Mouse (Mus musculus) midbrain, postnatal 0 days (tissue): Measurements from ENCODE around the gene Arhgap19. TPM values are rescaled to one million over a fixed set of nuclear protein-coding genes. Genes with fewer than 3 reads are reported as not detected.

Experiments used
- ATAC-seq: fragments of 200-750 bp; cut with Nextera tagmentation; 2 replicates; pipeline ENCODE4 v1.8.0; 2017; ENCODE audit warnings: moderate number of reproducible peaks, mild to moderate bottlenecking, moderate TSS enrichment, moderate library complexity; ENCODE audit not compliant: low FRiP score
- DNase-seq: peaks from one replicate; pipeline ENCODE4 v3.0.0-alpha.2; 2015; ENCODE audit warnings: low spot score
- H3K27ac ChIP-seq: fragments of 300-500 bp; sonication (generic); 2 replicates; pipeline ENCODE4 v1.5.1; 2014; ENCODE audit warnings: low read depth, mild to moderate bottlenecking, low read length, mixed read lengths
- H3K27me3 ChIP-seq: fragments of 300-500 bp; sonication (generic); 2 replicates; pipeline ENCODE4 v1.6.1; 2014; ENCODE audit warnings: low read length, control low read depth, mixed read lengths; ENCODE audit not compliant: insufficient read depth
- H3K36me3 ChIP-seq: fragments of 300-500 bp; sonication (generic); 2 replicates; pipeline ENCODE4 v1.6.1; 2014; ENCODE audit warnings: low read length, control low read depth, mixed read lengths; ENCODE audit not compliant: insufficient read depth
- H3K4me1 ChIP-seq: fragments of 300-500 bp; sonication (generic); 2 replicates; pipeline ENCODE4 v1.6.1; 2014; ENCODE audit warnings: mild to moderate bottlenecking, control low read depth, antibody characterized with exemption, low read length, mixed read lengths; ENCODE audit not compliant: insufficient read depth
- H3K4me2 ChIP-seq: fragments of 300-500 bp; sonication (generic); 2 replicates; pipeline ENCODE4 v1.6.1; 2014; ENCODE audit warnings: low read depth, mild to moderate bottlenecking, low read length, mixed read lengths; ENCODE audit not compliant: poor library complexity, severe bottlenecking
- H3K4me3 ChIP-seq: fragments of 300-500 bp; sonication (generic); 2 replicates; pipeline ENCODE4 v1.5.1; 2014; ENCODE audit warnings: low read depth, mild to moderate bottlenecking, low read length, moderate library complexity
- H3K9ac ChIP-seq: fragments of 300-500 bp; sonication (generic); replicated peaks from 2 replicates; pipeline ENCODE4 v1.6.1; 2014; ENCODE audit warnings: mild to moderate bottlenecking, low read length, moderate library complexity, mixed read lengths; ENCODE audit not compliant: poor library complexity, severe bottlenecking
- H3K9me3 ChIP-seq: fragments of 300-500 bp; sonication (generic); 2 replicates; pipeline ENCODE4 v1.6.1; 2016; ENCODE audit warnings: low read length, control low read depth
- CTCF ChIP-seq: IDR thresholded peaks from 2 replicates; pipeline ENCODE4 v1.5.1; 2016; ENCODE audit warnings: antibody characterized with exemption, mild to moderate bottlenecking
- WGBS: fragments of 180-500 bp; shearing (Covaris S2); extraction: QIAGEN DNeasy Blood & Tissue Kit; methylation state at CpG from one replicate; pipeline ENCODE4 v1.1.7; 2014; 5-methylcytosine and 5-hydroxymethylcytosine counted together
- polyA plus RNA-seq: library from polyadenylated mRNA; unstranded; fragments of >200 nt; fragmentation: Nextera tagmentation; extraction: Ambion mirVana; gene quantifications from 2 replicates; pipeline ENCODE4 v1.2.1, GENCODE M21; 2015
- total RNA-seq: library from RNA; depleted of rRNA; stranded (reverse); fragments of >200 nt; gene quantifications from 2 replicates; pipeline ENCODE4 v1.2.3, GENCODE M21; 2014

The Arhgap19 gene
- total and polyA plus RNA-seq, 2 experiments from 2014 or later: 2.9 to 4.5 TPM

GRCm38 (mm10) chr19:41763870-41764660 is 37.8 kb downstream of the Arhgap19 start:
- Histone ChIP-seq H3K4me1 (0 out of 2 replicates have a peak, but pooled peaks cover 5% of the 10 kb centered on the region), H3K9ac (no peak overlapping the region), H3K27ac (no peak overlapping the region), H3K4me3 (no peak overlapping the region), H3K36me3 (no peaks in the 10 kb centered on the region), H3K27me3 (no peaks in the 10 kb centered on the region), H3K9me3 (no peaks in the 10 kb centered on the region), H3K4me2 (no peak overlapping the region)
- ATAC-seq (peak; percentile 69; the same call in 1 of the 2 replicates), DNase-seq (peak; percentile 94)
- peak; percentile 99 for TF ChIP-seq CTCF
- 30% methylated on average over 12 of the region's 12 CpGs for WGBS

GRCm38 (mm10) chr19:41761529-41761928 is 40.3 kb downstream of the Arhgap19 start:
- H3K27ac ChIP-seq: no peak overlapping the region
- H3K9me3 ChIP-seq: no peaks in the 10 kb centered on the region
- H3K36me3 ChIP-seq: no peaks in the 10 kb centered on the region
- no peaks in the 10 kb centered on the region for H3K4me1 ChIP-seq
- no peak overlapping the region for H3K4me3 ChIP-seq
- 45% methylated on average over 9 of the region's 9 CpGs for WGBS
- H3K4me2 ChIP-seq: no peak overlapping the region
- ATAC-seq: no peak
- peak; percentile 82 for TF ChIP-seq CTCF
- peak; percentile 77 for DNase-seq
- no peaks in the 10 kb centered on the region for H3K27me3 ChIP-seq
- H3K9ac ChIP-seq: no peak overlapping the region

- no peak overlapping the region for H3K4me2 ChIP-seq
- peak; percentile 58 for DNase-seq
- H3K27me3 ChIP-seq: no peaks in the 10 kb centered on the region
- WGBS: 78% methylated on average over 6 of the region's 6 CpGs
- no peaks in the 10 kb centered on the region for H3K4me1 ChIP-seq
- ATAC-seq: no peak
- H3K4me3 ChIP-seq: no peak overlapping the region
- TF ChIP-seq CTCF: peak; percentile 71
- H3K9ac ChIP-seq: no peak overlapping the region
- H3K36me3 ChIP-seq: no peaks in the 10 kb centered on the region
- H3K27ac ChIP-seq: no peak overlapping the region
- H3K9me3 ChIP-seq: no peaks in the 10 kb centered on the region
Observed at GRCm38 (mm10) chr19:41759765-41760164, 42.1 kb downstream of the Arhgap19 start.

- no peak overlapping the region for H3K27ac ChIP-seq
- H3K4me2 ChIP-seq: no peak overlapping the region
- no peaks in the 10 kb centered on the region for H3K9me3 ChIP-seq
- no peak for TF ChIP-seq CTCF
- DNase-seq (no peak), ATAC-seq (no peak)
- no peak overlapping the region for H3K4me3 ChIP-seq
- no peak overlapping the region for H3K9ac ChIP-seq
- no peaks in the 10 kb centered on the region for H3K27me3 ChIP-seq
- H3K4me1 ChIP-seq: no peaks in the 10 kb centered on the region
- 67% methylated on average over 5 of the region's 5 CpGs for WGBS
- no peaks in the 10 kb centered on the region for H3K36me3 ChIP-seq
Observed at GRCm38 (mm10) chr19:41759270-41759669, 42.6 kb downstream of the Arhgap19 start.

- no peak overlapping the region for H3K9ac ChIP-seq
- no peaks in the 10 kb centered on the region for H3K9me3 ChIP-seq
- no peaks in the 10 kb centered on the region for H3K27me3 ChIP-seq
- TF ChIP-seq CTCF: no peak
- WGBS: 37% methylated on average over 15 of the region's 15 CpGs
- no peaks in the 10 kb centered on the region for H3K36me3 ChIP-seq
- H3K27ac ChIP-seq: no peak overlapping the region
- ATAC-seq (no peak), DNase-seq (no peak)
- no peak overlapping the region for H3K4me3 ChIP-seq
- no peak overlapping the region for H3K4me2 ChIP-seq
- no peaks in the 10 kb centered on the region for H3K4me1 ChIP-seq
Observed at GRCm38 (mm10) chr19:41754760-41755159, 47.1 kb downstream of the Arhgap19 start.

GRCm38 (mm10) chr19:41751906-41752305 is 49.9 kb downstream of the Arhgap19 start:
- Histone ChIP-seq H3K4me3 (no peak overlapping the region), H3K36me3 (no peaks in the 10 kb centered on the region), H3K4me2 (no peak overlapping the region), H3K4me1 (no peaks in the 10 kb centered on the region), H3K9ac (no peak overlapping the region), H3K27me3 (no peaks in the 10 kb centered on the region), H3K9me3 (no peaks in the 10 kb centered on the region), H3K27ac (no peak overlapping the region)
- 71% methylated on average over 11 of the region's 11 CpGs for WGBS
- ATAC-seq (no peak), DNase-seq (no peak)
- peak; percentile 50 for TF ChIP-seq CTCF
